Mouse (Mus musculus) E14TG2a.4 (cell line): ENCODE results near the gene Mrpl35.
A peak's percentile ranks its signal among the peaks of the same experiment; 100 is the strongest.

Source experiments
- H3K27me3 ChIP-seq: 2 replicates; pipeline ENCODE4 v1.6.1; 2014; ENCODE audit warnings: low read length, control low read depth; ENCODE audit not compliant: insufficient read depth
- H3K36me3 ChIP-seq: 2 replicates; pipeline ENCODE4 v1.6.1; 2014; ENCODE audit warnings: low read length, control low read depth; ENCODE audit not compliant: insufficient read depth
- H3K4me1 ChIP-seq: replicated peaks from 2 replicates; pipeline ENCODE4 v1.6.1; 2014; ENCODE audit warnings: low read depth, low read length, control low read depth
- H3K4me3 ChIP-seq: replicated peaks from 2 replicates; pipeline ENCODE4 v1.5.1; 2014; ENCODE audit warnings: mild to moderate bottlenecking, low read length
- H3K9me3 ChIP-seq: 2 replicates; pipeline ENCODE4 v1.6.1; 2014; ENCODE audit warnings: low read length, control low read depth
- CTCF ChIP-seq: conservative IDR thresholded peaks from 2 replicates; pipeline ENCODE4 v1.5.1; 2014; ENCODE audit warnings: low read length
- NANOG ChIP-seq: IDR thresholded peaks from 2 replicates; pipeline ENCODE4 v1.6.1; 2014; ENCODE audit warnings: borderline replicate concordance, low read length, mixed read lengths
- POU5F1 ChIP-seq: IDR thresholded peaks from 2 replicates; pipeline ENCODE4 v1.6.1; 2014; ENCODE audit warnings: low read length, borderline replicate concordance

Gene Mrpl35

DNA sequence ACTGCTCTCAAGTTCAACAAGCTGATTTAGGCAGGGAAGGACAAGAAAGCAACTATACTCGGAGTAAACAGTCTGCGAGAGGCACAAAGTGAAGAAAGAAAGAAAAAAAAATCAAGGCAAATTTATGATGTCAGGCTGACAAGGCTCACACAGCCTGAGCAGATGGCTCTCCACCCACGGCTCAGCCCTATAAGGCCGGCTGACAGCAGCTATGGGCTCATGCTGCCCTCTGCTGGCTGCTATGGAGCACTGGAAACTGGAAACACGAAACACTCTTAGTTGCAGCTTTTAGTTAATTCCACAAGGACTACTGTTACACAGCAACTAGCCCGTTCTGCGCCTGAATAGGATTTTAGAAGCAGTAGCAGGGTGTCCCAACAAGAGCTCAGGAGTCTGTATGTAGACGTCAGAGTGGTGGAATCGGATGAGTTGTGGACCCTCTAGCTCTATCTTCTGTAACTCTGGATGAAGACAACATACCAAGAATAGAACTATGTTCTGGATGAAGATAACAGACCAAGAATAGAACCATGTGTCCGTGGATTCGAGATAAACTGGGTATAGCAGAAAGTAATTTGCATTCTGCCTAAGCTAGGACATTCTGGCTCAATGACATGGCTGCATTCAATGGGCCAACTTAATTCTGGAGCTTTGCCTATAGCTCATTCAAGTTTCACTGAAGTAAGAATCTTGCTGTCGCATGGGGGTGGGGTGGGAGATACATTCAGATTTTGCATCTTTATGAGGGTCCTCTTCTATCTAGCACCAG, 22.5 kb downstream of the Mrpl35 start:
- H3K36me3 ChIP-seq: peaks cover 5% of the 10 kb centered on the region; the same call in 1 of the 2 replicates
- no peaks in the 10 kb centered on the region for H3K9me3 ChIP-seq
- H3K4me3 ChIP-seq: no peak overlapping the region
- TF ChIP-seq NANOG: no peak
- TF ChIP-seq CTCF: peak; percentile 79
- TF ChIP-seq POU5F1: no peak
- peaks cover 16% of the 10 kb centered on the region for H3K4me1 ChIP-seq
- peaks cover 14% of the 10 kb centered on the region; the same call in 1 of the 2 replicates for H3K27me3 ChIP-seq

DNA sequence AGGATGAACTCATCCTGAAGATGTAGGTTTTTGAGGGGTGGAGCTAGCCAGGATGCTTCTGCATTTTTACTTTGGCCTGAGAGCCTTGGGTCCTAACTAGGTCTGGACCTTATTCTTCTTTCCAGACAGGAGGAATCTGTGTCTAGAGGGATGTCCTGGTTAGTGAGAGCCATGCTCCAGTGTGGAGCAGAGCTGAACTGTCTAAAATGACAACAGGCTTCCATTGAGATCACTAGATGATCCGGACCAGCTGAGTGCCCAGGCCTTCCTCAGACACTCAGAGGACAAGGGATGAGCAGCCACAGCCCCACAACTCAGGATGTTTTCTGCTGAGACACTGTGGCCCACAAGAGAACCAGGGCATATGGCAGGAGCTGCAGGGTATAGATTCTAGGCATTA, 23.2 kb downstream of the Mrpl35 start:
- Histone ChIP-seq H3K4me3 (no peak overlapping the region), H3K4me1 (peaks cover 20% of the 10 kb centered on the region), H3K27me3 (peaks cover 14% of the 10 kb centered on the region; the same call in 1 of the 2 replicates), H3K36me3 (no peaks in the 10 kb centered on the region), H3K9me3 (no peaks in the 10 kb centered on the region)
- no peak for TF ChIP-seq CTCF
- no peak for TF ChIP-seq NANOG
- no peak for TF ChIP-seq POU5F1

DNA sequence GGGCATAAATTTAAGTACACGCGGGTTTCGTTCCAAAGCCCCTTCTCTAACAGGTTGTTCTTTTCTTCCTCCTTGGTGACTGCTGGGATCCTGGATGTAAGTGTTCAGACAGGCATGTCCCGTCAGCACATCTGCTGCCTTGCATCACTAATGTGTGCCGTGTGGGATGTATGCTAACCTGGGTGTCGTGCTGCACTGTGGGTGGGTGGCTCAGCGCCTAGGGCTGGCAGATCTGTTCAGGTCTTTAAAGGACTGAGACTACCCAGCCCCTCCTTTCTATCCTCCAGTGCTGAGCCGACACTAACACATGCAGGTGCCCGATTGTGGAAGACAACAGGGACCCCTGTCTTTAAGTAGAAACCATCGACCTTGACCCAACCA, 25.1 kb downstream of the Mrpl35 start:
- H3K4me1 ChIP-seq: peaks cover 20% of the 10 kb centered on the region
- no peaks in the 10 kb centered on the region for H3K9me3 ChIP-seq
- H3K4me3 ChIP-seq: no peak overlapping the region
- H3K27me3 ChIP-seq: peaks cover 14% of the 10 kb centered on the region; the same call in 1 of the 2 replicates
- H3K36me3 ChIP-seq: no peaks in the 10 kb centered on the region
- no peak for TF ChIP-seq POU5F1
- TF ChIP-seq CTCF: no peak
- TF ChIP-seq NANOG: no peak

DNA sequence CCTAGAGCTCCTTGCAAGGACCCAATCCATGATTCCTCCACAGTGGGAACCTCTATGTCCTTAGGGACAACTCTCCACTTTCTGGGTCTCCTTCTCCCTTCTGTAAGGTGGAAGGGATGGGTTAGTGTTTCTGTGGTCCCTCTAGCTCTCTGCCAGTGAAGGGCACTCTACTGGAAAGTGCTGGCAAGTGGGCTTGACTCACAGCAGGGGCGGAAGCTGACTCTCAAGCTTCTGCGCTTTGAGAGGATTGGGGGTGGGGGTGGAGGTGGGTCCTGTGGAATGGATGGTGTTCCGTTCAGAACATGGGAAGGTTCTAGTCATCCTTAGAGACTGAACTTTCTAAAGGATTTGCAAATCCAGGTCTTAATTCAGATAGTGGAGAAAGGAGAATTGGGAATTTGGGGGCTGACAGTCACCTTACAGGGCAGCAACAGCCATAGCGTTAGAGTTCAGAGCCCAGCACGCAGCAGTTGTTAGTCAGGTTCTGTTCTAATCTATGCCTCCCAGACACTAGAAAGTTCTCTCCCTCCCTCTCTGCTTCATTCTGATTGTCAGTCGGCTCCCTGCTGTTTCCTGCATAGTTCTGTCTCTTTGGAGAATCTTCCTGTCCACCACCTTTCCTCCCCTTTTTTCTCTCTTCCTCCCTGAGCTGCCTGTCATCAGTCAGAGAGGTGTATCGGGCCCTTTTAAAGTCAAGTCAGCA, 25.6 kb downstream of the Mrpl35 start:
- TF ChIP-seq NANOG (no peak), POU5F1 (no peak), CTCF (no peak)
- peaks cover 20% of the 10 kb centered on the region for H3K4me1 ChIP-seq
- H3K4me3 ChIP-seq: no peak overlapping the region

DNA sequence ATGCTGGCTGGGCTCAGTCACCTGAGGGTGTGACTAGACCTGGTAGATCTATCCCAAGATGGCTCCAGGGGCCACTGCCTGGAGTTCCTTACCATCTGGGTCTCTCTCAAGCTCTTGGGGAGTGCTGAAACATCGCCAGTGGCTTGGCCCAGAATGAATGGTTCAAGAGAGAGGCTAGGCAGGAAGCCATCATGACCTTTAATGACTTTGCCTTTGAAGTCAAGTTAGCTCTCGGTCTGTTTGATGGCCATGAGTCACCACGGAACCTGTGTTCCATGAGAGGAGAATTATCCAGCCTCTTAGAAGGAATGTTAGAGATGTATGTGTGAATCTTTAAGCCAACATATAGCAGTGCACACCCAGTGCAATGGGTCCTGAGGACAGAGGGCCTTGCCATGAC, 27.4 kb downstream of the Mrpl35 start:
- H3K4me3 ChIP-seq: no peak overlapping the region
- H3K9me3 ChIP-seq: no peaks in the 10 kb centered on the region
- peaks cover 20% of the 10 kb centered on the region for H3K4me1 ChIP-seq
- H3K36me3 ChIP-seq: no peaks in the 10 kb centered on the region
- H3K27me3 ChIP-seq: peaks cover 9% of the 10 kb centered on the region; the same call in 1 of the 2 replicates
- TF ChIP-seq POU5F1: no peak

More for the DNA sequence above, 25.6 kb downstream of the Mrpl35 start:
- Histone ChIP-seq H3K36me3 (no peaks in the 10 kb centered on the region), H3K27me3 (peaks cover 9% of the 10 kb centered on the region; the same call in 1 of the 2 replicates), H3K9me3 (no peaks in the 10 kb centered on the region)

DNA sequence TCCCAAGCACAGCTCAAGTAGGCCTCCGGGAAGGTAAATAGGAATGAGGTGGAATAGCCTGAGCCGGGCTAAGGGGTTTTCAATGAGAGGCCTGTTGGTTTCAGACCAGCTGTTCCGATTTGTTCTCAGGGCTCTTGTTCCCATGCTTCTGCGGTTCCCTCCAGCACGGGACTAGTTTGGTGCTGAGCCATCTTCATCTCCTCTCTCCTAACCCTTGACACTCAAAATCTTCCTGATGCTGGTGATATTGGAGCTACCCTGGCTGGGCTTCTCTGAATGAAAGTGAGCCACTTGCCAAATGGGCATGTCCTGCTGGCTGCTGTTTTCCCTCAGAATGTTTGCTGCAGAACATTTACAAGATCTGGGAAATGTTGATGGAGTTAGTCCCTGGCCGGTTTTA, 35.0 kb downstream of the Mrpl35 start:
- Histone ChIP-seq H3K4me3 (no peak overlapping the region), H3K4me1 (no peaks in the 10 kb centered on the region), H3K9me3 (no peaks in the 10 kb centered on the region), H3K36me3 (no peaks in the 10 kb centered on the region), H3K27me3 (no peaks in the 10 kb centered on the region; the same call in none of the 2 replicates)
- TF ChIP-seq CTCF (no peak), POU5F1 (no peak), NANOG (no peak)

DNA sequence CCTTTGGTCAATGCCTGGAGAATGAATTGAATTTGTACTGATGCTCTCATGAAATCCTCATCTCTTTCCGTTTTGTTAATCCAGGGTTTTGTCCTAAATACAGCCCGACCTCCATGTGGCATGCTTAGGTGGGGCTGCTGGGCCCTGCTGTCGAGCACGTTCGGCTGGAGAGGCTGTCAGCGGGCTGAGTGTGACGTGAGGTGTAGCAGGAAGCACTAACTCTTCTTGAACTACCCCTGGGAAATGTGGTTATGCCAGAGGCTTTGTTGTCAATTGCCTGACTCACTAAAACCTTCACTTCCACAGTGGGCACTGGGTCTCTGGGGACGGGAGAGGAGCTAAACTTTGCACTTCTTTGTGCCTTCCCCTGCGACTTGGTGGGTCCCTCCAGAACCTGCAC, 38.4 kb downstream of the Mrpl35 start:
- Histone ChIP-seq H3K4me1 (no peaks in the 10 kb centered on the region), H3K4me3 (no peak overlapping the region), H3K9me3 (no peaks in the 10 kb centered on the region), H3K27me3 (peaks cover 4% of the 10 kb centered on the region), H3K36me3 (no peaks in the 10 kb centered on the region)
- TF ChIP-seq NANOG (no peak), CTCF (no peak), POU5F1 (no peak)

DNA sequence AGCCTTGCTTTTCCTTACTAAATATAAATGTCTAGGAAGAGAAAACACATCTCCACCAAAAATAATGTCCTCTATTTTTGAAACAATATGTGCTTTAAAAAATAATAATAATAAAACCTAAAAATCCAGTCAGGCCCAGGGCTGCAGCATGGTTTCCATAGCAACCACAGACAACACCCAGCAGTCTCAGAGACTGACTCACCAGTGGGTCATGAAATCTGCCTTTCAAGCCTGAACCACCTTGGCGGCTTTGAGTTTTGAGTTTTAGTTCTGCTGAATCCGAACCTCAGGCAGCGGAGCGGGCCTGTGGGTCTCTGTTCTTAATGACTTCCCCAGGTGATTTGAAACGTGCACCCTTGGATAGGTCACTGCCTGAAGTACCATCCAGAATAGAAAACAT, 43.6 kb downstream of the Mrpl35 start:
- H3K4me3 ChIP-seq: no peak overlapping the region
- H3K9me3 ChIP-seq: no peaks in the 10 kb centered on the region
- no peak for TF ChIP-seq NANOG
- TF ChIP-seq POU5F1: no peak
- TF ChIP-seq CTCF: no peak
- H3K27me3 ChIP-seq: peaks cover 4% of the 10 kb centered on the region; the same call in 1 of the 2 replicates
- H3K4me1 ChIP-seq: peaks cover 29% of the 10 kb centered on the region
- H3K36me3 ChIP-seq: no peaks in the 10 kb centered on the region
